Mouse (Mus musculus) G1E (cell line): ENCODE results near the gene Tagln.

Experiments used
- CTCF ChIP-seq: IDR thresholded peaks from 2 replicates; pipeline ENCODE4 v1.5.1; 2012; ENCODE audit warnings: low read depth, low read length, inconsistent platforms, mixed read lengths
- GATA1 ChIP-seq: IDR thresholded peaks from 2 replicates; pipeline ENCODE4 v1.6.1; 2012; ENCODE audit warnings: borderline replicate concordance, low read length, inconsistent platforms, mixed read lengths
- GATA2 ChIP-seq: IDR thresholded peaks from 2 replicates; pipeline ENCODE4 v1.6.1; 2012; ENCODE audit warnings: low read depth, low read length, inconsistent platforms, borderline replicate concordance
- POLR2AphosphoS5 ChIP-seq: IDR thresholded peaks from 2 replicates; pipeline ENCODE4 v1.6.1; 2012; ENCODE audit warnings: low read depth, low read length, inconsistent platforms; ENCODE audit not compliant: insufficient replicate concordance
- TAL1 ChIP-seq: conservative IDR thresholded peaks from 2 replicates; pipeline ENCODE4 v1.6.1; 2012; ENCODE audit warnings: low read depth, low read length, inconsistent platforms, mixed read lengths

GRCm38 (mm10) chr9:45976884-45977283 is 41.0 kb upstream of the Tagln start:
- TF ChIP-seq GATA1 (no peak), CTCF (no peak), TAL1 (no peak), POLR2AphosphoS5 (no peak), GATA2 (no peak)
